Mouse (Mus musculus): ENCODE measurements at regions not wholly inside any gene's neighbourhood (a gene's known extent, or its start where the extent isn't known, plus 50 kb on each side); places are given as distances from the start of the nearest gene placed in this dataset.

DNA sequence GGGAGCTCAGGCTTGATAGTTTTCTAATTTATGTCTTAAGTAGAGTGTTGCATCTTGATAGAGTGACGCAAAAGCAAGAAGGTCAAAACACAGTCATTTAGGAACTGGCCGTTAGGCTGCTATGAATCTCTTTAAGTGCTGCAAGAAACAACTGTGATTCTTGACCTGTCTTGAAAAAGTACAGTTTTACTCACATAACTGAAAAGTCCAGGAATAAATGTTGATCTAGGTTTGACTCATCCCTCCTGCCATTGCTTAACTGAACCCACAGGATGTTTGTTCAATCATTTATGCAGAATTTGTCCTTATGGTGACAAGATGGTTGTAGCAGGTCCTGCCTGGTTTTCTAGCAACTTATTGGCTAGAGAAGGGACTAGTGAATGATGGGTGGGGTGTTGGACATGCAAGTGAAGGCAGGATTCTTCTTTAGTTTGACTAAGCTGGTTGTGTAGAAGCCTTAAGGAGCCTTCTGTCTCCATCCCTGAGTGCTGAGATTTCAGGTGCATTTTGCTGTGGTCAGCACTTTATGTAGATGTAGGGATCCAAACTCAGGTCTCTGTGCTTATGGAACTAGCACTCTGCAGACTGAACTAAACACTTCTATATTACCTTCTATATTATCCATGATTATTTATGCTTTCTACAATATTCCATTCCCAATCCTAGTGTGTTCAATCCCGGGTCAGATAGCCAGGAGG, 782.7 kb upstream of the Lrrc6 start:
- no peak for DNase-seq (ENCODE audit: low spot score)
- Histone ChIP-seq H3K36me3 (replicated peaks) (no peaks in the 10 kb centered on the region), H3K27ac (replicated peaks) (no peak overlapping the region), H3K4me3 (no peak overlapping the region), H3K27me3 (replicated peaks; ENCODE audit: low read depth, poor library complexity, severe bottlenecking) (no peaks in the 10 kb centered on the region), H3K4me1 (no peaks in the 10 kb centered on the region), H3K9me3 (no peaks in the 10 kb centered on the region)
- WGBS = 92% methylated on average over 3 of the region's 3 CpGs

DNA sequence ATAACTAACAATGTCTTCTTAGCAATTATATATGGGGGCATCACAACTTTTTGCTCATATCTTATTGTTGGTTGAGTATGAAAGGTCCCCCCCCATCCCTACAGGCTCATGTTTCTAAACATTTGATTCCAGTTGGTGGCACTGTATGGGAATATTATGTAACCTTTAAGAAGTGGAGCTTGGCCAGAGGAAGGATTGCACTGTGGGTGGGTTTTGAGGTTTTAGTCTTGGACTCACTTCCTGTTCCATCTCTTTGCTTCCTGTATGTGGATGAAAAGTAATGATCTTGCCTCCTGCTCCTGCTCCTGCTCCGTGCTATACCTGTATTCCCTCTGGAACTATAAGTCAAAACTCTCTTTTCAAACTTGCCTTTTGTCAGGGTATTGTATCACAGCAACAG, 778.2 kb upstream of the Lrrc6 start:
- no peaks in the 10 kb centered on the region for H3K4me1 ChIP-seq
- no peaks in the 10 kb centered on the region for H3K36me3 ChIP-seq (replicated peaks)
- no peak overlapping the region for H3K27ac ChIP-seq (replicated peaks)
- no peak for DNase-seq (ENCODE audit: low spot score)
- no peaks in the 10 kb centered on the region for H3K9me3 ChIP-seq
- 79% methylated on average over 1 of the region's 1 CpGs for WGBS
- H3K27me3 ChIP-seq (replicated peaks; ENCODE audit: low read depth, poor library complexity, severe bottlenecking) = no peaks in the 10 kb centered on the region
- H3K4me3 ChIP-seq = no peak overlapping the region

DNA sequence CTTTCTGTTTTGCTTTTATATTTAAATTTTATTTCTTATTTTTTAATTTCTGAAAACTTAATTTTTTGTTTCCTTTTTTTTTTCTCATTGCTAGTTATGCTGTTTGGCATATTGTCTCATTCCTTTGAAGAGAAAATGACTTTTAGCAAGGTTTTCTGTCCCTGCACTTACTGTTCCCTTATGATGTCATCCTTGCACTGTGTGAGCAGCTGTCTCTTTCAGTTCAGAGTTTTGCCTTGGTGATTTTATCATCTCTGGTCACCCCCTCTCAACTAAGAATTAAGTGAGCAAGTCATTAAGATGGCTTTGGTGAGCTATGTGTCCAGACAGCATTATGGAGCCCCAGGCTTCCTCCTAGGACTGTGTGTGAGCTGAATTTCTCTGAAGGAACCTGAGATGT, 774.3 kb upstream of the Lrrc6 start:
- Histone ChIP-seq H3K4me1 (no peaks in the 10 kb centered on the region), H3K27ac (replicated peaks) (no peak overlapping the region), H3K4me3 (no peak overlapping the region), H3K9me3 (no peaks in the 10 kb centered on the region), H3K36me3 (replicated peaks) (no peaks in the 10 kb centered on the region), H3K27me3 (replicated peaks; ENCODE audit: low read depth, poor library complexity, severe bottlenecking) (no peaks in the 10 kb centered on the region)
- no peak for DNase-seq (ENCODE audit: low spot score)

DNA sequence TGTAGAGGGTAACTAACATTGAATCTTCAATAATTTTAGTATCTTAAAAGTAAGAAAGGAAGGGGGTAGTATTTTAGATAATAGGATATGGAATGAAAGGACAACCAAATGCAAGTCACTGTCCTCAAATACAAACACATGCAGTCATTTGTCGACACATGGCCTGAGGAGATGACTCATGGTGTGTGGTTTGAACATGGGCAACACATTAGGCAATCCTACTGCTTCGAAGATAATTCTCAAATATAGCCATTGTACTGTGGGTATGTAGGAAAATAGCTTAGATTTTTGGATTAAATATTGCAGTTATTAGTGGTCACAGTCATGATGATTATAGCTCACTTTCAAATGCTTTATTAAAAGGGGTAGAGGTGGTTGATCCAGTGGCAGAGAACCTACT, 771.7 kb upstream of the Lrrc6 start:
- no peak for DNase-seq (ENCODE audit: low spot score)
- H3K4me3 ChIP-seq = no peak overlapping the region
- H3K4me1 ChIP-seq = no peaks in the 10 kb centered on the region
- H3K9me3 ChIP-seq = no peaks in the 10 kb centered on the region
- H3K27ac ChIP-seq (replicated peaks) = no peak overlapping the region
- WGBS = 90% methylated on average over 2 of the region's 2 CpGs
- H3K27me3 ChIP-seq (replicated peaks; ENCODE audit: low read depth, poor library complexity, severe bottlenecking) = no peaks in the 10 kb centered on the region
- H3K36me3 ChIP-seq (replicated peaks) = no peaks in the 10 kb centered on the region

DNA sequence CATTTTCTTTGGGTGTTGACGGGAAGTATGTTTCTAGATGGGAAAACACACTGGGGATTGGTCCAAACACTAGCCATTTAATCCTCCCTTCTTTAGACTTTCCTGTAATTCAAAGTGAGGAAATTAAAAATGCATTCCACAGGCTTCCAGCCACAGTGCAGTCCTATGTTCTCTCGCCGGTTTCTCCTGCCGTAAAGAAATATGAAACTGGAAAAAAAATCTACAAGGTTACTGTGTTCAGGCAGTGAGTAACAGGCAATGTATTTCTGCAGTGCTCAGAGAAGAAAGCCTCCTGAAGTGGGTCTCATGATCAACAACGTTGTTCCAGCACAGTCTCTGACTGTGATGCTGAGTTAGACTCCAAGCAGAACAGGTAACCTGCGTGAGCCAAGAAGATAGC, 763.0 kb upstream of the Lrrc6 start:
- no peak overlapping the region for H3K27ac ChIP-seq (replicated peaks)
- H3K27me3 ChIP-seq (replicated peaks; ENCODE audit: low read depth, poor library complexity, severe bottlenecking) = no peaks in the 10 kb centered on the region
- WGBS = 74% methylated on average over 6 of the region's 6 CpGs
- no peak for DNase-seq (ENCODE audit: low spot score)
- no peaks in the 10 kb centered on the region for H3K4me1 ChIP-seq
- no peaks in the 10 kb centered on the region for H3K36me3 ChIP-seq (replicated peaks)
- no peaks in the 10 kb centered on the region for H3K9me3 ChIP-seq
- no peak overlapping the region for H3K4me3 ChIP-seq

DNA sequence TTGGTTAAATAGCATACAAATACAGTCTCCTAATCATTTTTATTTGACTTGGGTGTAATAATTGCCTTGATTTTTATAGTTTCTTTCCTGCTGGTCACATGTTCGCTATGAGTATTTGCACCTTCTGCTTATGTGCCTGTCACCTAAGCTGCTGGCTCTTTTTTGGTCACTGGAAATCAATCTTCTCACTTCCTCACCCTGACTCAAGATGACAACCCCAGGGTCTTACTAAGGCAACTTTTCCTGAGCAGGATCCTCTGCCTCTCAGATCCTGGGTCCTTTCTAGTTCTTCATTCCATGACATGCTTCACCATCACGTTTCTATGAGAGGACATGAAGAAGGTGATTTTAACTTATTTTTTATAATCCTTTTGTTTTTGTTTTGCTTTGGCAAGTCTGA, 762.6 kb upstream of the Lrrc6 start:
- no peaks in the 10 kb centered on the region for H3K9me3 ChIP-seq
- no peaks in the 10 kb centered on the region for H3K27me3 ChIP-seq (replicated peaks; ENCODE audit: low read depth, poor library complexity, severe bottlenecking)
- no peaks in the 10 kb centered on the region for H3K4me1 ChIP-seq
- no peak for DNase-seq (ENCODE audit: low spot score)
- H3K4me3 ChIP-seq = no peak overlapping the region
- 77% methylated on average over 2 of the region's 2 CpGs for WGBS
- no peaks in the 10 kb centered on the region for H3K36me3 ChIP-seq (replicated peaks)
- no peak overlapping the region for H3K27ac ChIP-seq (replicated peaks)

DNA sequence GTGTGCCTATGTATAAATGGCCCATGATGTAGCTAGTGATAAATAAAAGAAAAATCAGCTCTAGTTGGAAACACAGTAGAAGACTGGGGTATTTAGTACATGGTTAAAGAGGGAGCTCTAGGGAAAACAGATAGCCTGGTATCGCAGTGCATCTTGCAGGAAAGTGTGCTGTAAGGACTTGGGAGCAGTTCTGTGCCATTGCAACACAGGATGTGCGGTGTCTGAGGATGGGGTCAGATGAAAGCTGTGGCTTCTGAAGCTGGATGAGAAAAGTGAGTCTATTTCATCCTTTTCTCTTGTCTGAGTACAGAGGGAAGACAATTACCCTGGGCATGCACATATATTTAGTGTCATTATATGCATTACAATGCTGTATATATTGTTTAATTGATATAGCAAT, 761.6 kb upstream of the Lrrc6 start:
- H3K4me1 ChIP-seq = no peaks in the 10 kb centered on the region
- no peak for DNase-seq (ENCODE audit: low spot score)
- no peak overlapping the region for H3K4me3 ChIP-seq
- no peaks in the 10 kb centered on the region for H3K9me3 ChIP-seq
- H3K27ac ChIP-seq (replicated peaks) = no peak overlapping the region
- H3K36me3 ChIP-seq (replicated peaks) = no peaks in the 10 kb centered on the region
- WGBS = 93% methylated on average over 2 of the region's 2 CpGs
- H3K27me3 ChIP-seq (replicated peaks; ENCODE audit: low read depth, poor library complexity, severe bottlenecking) = no peaks in the 10 kb centered on the region

DNA sequence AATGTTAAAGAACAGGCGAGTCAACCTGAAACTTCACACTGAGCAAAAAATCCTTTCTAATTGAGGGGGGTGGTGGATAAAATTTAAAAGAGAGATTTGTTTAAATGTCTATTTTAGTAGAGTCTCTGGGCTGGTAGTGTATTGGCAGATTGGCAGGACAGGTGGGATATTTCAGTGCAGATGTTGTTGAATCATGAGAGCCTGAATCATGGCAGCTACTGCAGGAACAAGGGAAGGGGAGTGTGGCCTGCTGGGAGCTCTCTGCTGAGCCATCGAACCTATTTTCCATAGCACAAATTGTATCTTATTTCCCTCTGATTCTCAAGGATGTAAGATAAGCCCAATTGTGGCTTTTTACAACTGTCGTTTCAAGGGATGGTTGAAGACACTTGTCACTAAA, 760.0 kb upstream of the Lrrc6 start:
- DNase-seq (ENCODE audit: low spot score) = no peak
- H3K36me3 ChIP-seq (replicated peaks) = no peaks in the 10 kb centered on the region

DNA sequence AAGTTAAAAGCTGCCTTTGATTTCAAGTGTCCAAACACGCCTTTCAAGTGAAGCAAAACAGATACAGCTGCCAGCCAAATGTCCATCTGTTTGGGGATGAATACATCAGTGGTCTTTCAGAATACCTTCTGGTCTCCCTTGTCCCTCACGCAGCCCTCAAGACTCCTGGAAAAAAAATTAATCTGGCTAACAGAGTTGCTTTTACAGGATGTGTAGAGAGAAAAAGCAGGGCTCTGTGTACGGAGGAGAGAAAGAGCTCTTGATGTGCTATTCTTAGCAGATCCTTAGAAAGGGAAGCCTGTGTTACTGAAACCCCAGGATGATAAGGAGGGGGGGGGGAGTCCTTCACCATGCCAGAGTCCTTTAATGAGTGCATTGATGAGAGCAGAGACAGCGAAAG, 748.4 kb upstream of the Lrrc6 start:
- H3K27me3 ChIP-seq (replicated peaks; ENCODE audit: low read depth, poor library complexity, severe bottlenecking) = no peaks in the 10 kb centered on the region
- no peak overlapping the region; the same call in 1 of the 2 replicates for H3K27ac ChIP-seq (replicated peaks)
- no peak overlapping the region for H3K4me3 ChIP-seq
- no peaks in the 10 kb centered on the region for H3K9me3 ChIP-seq
- no peaks in the 10 kb centered on the region for H3K36me3 ChIP-seq (replicated peaks)
- peak; percentile 15 for DNase-seq (ENCODE audit: low spot score)
- peaks cover 14% of the 10 kb centered on the region for H3K4me1 ChIP-seq
- WGBS = 23% methylated on average over 4 of the region's 4 CpGs

More for the DNA sequence above, 760.0 kb upstream of the Lrrc6 start:
- no peaks in the 10 kb centered on the region for H3K9me3 ChIP-seq
- no peaks in the 10 kb centered on the region for H3K27me3 ChIP-seq (replicated peaks; ENCODE audit: low read depth, poor library complexity, severe bottlenecking)
- H3K4me3 ChIP-seq = no peak overlapping the region
- H3K27ac ChIP-seq (replicated peaks) = no peak overlapping the region
- no peaks in the 10 kb centered on the region for H3K4me1 ChIP-seq
- WGBS = 82% methylated on average over 3 of the region's 3 CpGs

DNA sequence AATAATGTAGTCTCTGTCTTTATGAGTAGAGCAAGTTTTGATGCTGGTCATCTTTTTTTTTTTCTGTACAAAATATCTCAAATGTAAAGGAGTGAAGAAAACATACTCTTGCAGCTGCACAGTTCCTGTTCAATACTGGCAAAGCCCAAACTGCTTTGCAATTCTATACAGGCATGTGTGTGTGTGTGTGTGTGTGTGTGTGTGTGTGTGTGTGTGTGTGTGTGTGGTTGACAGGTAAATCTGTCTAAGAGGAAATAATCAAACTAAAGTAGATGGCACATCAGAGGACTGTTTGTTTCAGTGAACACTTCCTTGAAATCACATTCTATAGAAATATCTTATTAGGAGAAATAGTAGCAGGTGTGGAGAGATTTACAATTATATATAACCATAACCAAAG, 747.8 kb upstream of the Lrrc6 start:
- Histone ChIP-seq H3K4me3 (no peak overlapping the region), H3K9me3 (no peaks in the 10 kb centered on the region), H3K36me3 (replicated peaks) (no peaks in the 10 kb centered on the region), H3K27me3 (replicated peaks; ENCODE audit: low read depth, poor library complexity, severe bottlenecking) (no peaks in the 10 kb centered on the region), H3K4me1 (peaks cover 14% of the 10 kb centered on the region), H3K27ac (replicated peaks) (no peak overlapping the region)
- DNase-seq (ENCODE audit: low spot score) = no peak

DNA sequence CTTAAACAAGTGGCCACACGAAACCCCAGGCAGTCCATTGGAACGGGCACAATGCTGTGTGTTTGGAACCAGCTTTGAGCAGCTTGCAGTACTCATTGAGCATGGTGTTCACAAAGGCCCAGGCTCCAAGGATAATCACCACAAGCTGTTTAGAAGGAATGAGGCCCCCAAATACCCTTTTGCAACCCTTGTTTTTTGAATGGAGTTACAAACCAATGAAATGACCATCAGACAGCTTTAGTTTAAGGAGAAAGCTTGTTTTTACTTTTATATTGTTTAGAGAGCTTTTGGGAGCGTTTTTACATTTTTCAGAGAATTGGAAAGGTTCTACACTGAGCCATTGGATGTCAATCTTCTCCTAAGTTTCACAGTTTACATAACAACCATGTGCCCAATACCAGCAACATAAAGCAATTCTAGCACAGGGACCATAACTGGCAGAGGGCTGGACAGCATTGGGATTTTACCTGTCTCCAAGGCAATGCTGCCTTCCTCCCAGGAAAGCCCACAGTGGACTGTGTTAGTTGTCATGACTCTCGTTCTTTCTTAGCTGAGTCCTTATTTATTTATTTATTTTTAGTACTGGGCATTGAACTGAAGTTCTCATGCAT, 745.1 kb upstream of the Lrrc6 start:
- H3K9me3 ChIP-seq = no peaks in the 10 kb centered on the region
- no peak overlapping the region for H3K27ac ChIP-seq (replicated peaks)
- 70% methylated on average over 4 of the region's 4 CpGs for WGBS
- H3K27me3 ChIP-seq (replicated peaks; ENCODE audit: low read depth, poor library complexity, severe bottlenecking) = no peaks in the 10 kb centered on the region
- no peak for DNase-seq (ENCODE audit: low spot score)
- no peak overlapping the region for H3K4me3 ChIP-seq
- no peaks in the 10 kb centered on the region for H3K36me3 ChIP-seq (replicated peaks)
- peaks cover 14% of the 10 kb centered on the region for H3K4me1 ChIP-seq

DNA sequence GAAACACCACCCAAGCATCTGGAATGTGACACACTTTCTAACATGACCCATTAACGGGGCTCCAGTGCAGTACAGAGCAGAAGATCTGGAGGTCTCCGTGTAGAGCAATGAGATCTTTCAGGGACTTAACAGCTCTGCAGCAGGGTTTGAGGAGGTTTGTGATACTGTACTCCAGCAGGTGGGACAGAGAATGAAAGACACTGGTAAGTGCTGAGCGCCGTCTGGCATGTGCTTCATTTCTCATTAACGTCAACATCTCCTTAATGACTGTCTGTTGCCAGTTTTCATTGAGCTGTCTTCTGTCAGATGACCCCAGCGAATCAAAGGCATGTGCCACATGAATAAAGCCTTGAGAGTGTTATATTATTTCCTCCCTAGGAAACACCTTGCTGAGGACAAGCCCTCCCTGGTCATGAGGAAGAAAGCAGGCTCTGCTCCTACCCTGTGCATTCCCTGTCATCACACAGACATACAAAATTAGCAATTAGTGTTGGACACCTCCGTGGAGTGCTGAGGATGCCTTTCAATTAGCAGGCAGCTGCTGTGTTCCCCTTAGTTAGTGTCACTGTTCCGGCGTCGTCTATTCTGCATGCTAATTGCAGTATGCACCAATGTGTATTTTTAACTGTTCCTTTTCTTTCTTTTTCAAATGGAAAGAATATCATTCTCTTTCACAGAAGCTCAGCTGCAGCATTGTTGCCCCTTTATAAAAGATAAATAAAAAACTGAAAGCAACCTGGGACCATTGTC, 744.4 kb upstream of the Lrrc6 start:
- H3K4me1 ChIP-seq = peaks cover 14% of the 10 kb centered on the region
- H3K36me3 ChIP-seq (replicated peaks) = no peaks in the 10 kb centered on the region
- H3K4me3 ChIP-seq = no peak overlapping the region
- H3K27ac ChIP-seq (replicated peaks) = no peak overlapping the region
- DNase-seq (ENCODE audit: low spot score) = no peak
- no peaks in the 10 kb centered on the region for H3K27me3 ChIP-seq (replicated peaks; ENCODE audit: low read depth, poor library complexity, severe bottlenecking)
- no peaks in the 10 kb centered on the region for H3K9me3 ChIP-seq
- WGBS = 60% methylated on average over 10 of the region's 10 CpGs

DNA sequence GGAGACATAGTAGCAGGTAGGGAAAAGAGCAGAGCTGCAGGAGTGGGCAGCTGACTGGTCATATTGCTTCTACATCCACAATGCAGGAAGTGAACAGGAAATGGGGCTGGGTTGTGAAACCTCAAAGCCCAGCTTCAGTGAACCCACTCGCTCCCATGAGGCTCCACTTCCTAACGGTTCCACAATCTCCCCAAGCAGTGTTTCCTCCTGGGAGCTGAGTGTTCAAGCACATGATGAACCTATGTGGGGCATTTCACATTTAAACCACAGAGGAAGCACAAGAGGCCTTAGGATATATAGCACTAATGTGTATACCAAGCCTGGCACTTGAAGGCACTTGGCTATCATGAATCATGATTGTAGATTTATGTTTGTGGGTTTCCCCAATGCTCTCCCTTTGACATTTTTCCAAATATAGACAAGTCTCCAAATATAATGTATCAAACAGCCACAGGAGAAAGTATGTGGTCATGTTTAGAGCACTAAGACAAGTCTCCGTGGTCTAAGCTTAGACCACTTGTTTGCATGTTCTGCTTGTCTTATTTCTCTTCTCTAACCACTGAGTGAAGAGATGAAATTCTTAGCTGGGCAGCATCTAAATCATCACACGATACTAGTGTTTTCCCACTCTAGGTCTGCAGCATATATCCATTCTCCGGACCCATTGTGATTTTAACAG, 734.5 kb upstream of the Lrrc6 start:
- no peak overlapping the region for H3K27ac ChIP-seq (replicated peaks)
- DNase-seq (ENCODE audit: low spot score) = no peak
- WGBS = 86% methylated on average over 5 of the region's 5 CpGs

More for the DNA sequence above, 734.5 kb upstream of the Lrrc6 start:
- Histone ChIP-seq H3K4me1 (no peaks in the 10 kb centered on the region), H3K27me3 (replicated peaks; ENCODE audit: low read depth, poor library complexity, severe bottlenecking) (no peaks in the 10 kb centered on the region), H3K9me3 (no peaks in the 10 kb centered on the region), H3K36me3 (replicated peaks) (no peaks in the 10 kb centered on the region), H3K4me3 (no peak overlapping the region)
